Mouse (Mus musculus): ENCODE data around the gene Wwtr1. TPM values are rescaled to one million over a fixed set of nuclear protein-coding genes. Genes with fewer than 3 reads are reported as not detected.

Wwtr1 gene
- 10 to 100 TPM; 12.9 to 13.9 TPM for total RNA-seq (2021)

DNA sequence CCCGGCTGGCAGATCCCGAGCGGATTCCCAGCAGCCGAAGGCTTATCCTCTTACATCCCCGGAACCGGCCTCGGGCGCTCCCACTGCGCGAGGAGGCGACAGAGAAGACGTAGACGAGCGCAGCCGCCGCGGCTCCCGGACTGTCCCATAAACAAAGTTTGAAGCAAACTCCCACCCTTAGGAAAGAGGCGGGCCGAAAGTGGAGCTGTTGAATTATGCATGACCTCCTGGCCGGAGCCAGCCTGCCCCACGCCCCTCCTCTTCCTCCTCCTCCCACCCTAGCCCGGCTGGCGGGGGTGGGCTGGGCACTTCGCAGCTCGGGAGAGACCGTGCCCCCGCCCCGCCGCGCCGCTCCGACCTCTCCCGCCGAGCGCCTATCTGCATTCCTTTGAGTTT is at the start of gene Wwtr1:
Wwtr1 (minus strand) TSS at position 251 of the 396 bp plus-strand sequence.
- peak; percentile 45 to 61 for DNase-seq (ENCODE audit: low spot score in 2 of 2)
- intact Hi-C loops (cut with DNase I), result loop anchor here (2.0 kb wide), 1 partner anchor 103 kb away; no protein-coding TSS in a partner anchor

DNA sequence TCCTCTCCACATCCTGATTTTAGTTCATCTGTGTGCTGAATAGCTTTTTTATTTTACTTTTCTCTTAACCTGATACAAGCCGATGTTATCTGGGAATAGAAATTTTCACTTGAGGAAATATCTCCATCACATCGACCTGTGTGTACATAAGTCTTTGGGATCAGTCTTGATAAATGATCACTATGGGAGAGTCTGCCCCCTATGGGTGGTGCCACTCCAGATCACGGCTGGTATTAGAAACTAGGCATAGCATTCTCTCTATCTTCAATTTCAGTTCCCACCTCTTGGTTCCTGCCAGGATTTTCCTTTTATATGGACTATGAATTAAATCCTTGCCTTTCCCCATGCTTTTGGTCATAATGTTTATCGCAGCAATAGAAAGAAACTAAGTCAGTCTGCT is 44.0 kb upstream of the Wwtr1 start:
- intact Hi-C loops (cut with DNase I), result no loop called here
- no peak for DNase-seq (ENCODE audit: low spot score in 2 of 2)

- intact Hi-C loops (cut with DNase I), result no loop called here
Observed at GRCm38 (mm10) chr3:57615652-57616051, 39.9 kb upstream of the Wwtr1 start.

DNA sequence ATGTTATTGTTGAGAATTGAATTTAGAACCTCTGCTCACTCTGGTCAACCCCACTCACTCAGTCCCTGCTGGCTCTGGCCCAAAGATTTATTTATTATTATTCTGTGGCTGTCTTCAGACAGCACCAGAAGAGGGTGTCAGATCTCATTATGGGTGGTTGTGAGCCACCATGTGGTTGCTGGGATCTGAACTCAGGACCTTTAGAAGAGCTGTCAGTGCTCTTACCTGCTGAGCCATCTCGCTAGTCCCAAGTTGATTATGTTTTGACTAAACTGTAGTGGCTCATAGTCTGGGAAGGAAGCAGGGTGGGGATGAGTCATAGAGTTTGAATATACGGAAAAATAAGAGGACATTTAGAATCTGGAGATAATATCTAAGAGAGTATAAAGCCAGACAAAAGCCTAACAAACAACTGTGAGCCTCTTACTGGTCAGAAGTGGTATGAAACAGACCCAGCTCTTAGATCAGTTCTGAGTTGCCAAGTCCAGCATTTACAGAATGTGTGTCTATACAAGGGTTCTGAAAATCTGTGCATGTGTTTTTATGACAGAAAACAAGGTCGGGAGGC is 36.8 kb upstream of the Wwtr1 start:
- intact Hi-C loops (cut with DNase I), result no loop called here
- DNase-seq (ENCODE audit: low spot score in 2 of 2), result no peak

More at GRCm38 (mm10) chr3:57615652-57616051, 39.9 kb upstream of the Wwtr1 start:
- DNase-seq (ENCODE audit: low spot score in 2 of 2), result no peak

- intact Hi-C loops (cut with DNase I), result no loop called here
- no peak for DNase-seq (ENCODE audit: low spot score in 2 of 2)
Observed at GRCm38 (mm10) chr3:57611776-57612175, 36.1 kb upstream of the Wwtr1 start.

DNA sequence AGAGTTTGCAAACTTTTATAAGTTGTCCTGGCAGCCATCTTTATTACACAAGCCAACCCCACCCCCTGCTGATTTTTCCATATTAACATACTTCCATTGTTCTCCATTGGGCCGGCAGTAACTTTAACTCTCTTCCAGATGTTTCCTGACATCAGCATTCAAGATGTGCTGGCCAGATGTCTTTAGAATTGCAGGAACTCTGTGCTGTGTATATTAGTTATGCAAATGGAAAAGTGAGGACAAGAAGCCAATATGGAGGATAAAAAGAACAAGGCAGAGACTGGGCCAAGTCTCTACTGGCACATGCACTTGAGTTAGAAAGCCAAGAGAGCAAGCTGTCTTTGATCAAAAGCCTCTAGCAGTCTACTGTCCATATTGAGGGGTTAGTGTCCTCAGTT is 28.9 kb upstream of the Wwtr1 start:
- no peak for DNase-seq (ENCODE audit: low spot score in 2 of 2)
- intact Hi-C loops (cut with DNase I), result no loop called here

DNA sequence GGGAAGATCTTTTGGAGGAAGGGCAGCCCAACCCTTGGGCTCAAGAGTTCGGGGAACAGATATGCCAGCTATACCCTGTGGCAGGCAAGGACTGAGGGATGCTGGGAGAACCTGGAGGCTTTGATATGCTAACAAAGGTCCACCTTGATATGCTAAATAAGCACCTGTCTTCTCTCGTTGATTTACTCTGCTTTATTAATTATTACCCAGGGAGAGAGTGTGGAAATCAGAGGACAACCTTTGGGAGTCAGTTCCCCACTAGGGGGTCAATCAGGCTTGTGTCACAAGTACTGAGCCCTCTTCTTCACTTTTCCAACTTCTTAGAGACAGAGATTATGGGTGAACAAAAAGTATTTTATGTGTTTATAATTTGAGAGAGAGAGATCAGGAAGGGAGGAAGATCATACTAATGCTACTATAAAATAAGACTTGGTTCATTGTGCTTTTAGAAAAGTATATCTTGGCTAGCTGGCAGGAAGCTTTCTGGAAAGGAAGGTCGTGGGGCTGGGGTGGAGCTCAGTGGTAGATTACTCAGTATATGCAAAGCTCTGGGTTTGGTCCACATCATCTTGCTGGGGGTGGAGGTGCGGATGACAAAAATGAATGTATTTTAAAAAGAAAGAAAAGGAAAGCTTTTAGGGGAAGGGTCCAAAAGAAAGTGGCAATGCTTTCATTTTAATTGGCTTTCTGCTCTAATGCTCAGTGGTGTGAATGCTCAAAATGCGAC is 28.3 kb upstream of the Wwtr1 start:
- no peak for DNase-seq (ENCODE audit: low spot score in 2 of 2)
- intact Hi-C loops (cut with DNase I), result no loop called here

DNA sequence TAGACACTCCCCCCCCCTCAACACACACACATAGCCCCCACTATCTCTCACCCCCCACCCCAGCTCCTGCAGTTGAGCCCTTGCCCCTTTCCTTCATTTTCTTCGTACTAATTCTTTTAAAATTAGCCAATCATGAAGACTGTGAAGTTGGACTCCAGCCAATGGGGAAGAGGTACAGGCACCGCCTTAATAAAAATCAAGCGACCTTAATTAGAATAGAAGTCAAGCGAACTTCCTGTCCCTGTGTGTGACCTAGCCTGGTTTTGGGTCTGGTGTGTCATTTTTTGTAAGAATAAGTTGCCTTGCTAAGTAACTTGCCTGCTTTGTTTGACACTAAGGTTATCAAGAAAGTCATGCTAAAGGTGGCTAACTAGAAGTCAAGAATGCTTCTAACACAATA is 26.9 kb upstream of the Wwtr1 start:
- intact Hi-C loops (cut with DNase I), result no loop called here
- DNase-seq (ENCODE audit: low spot score in 2 of 2), result no peak

- no peak for DNase-seq (ENCODE audit: low spot score in 2 of 2)
- intact Hi-C loops (cut with DNase I), result no loop called here
Observed at GRCm38 (mm10) chr3:57596566-57596965, 20.9 kb upstream of the Wwtr1 start.

DNA sequence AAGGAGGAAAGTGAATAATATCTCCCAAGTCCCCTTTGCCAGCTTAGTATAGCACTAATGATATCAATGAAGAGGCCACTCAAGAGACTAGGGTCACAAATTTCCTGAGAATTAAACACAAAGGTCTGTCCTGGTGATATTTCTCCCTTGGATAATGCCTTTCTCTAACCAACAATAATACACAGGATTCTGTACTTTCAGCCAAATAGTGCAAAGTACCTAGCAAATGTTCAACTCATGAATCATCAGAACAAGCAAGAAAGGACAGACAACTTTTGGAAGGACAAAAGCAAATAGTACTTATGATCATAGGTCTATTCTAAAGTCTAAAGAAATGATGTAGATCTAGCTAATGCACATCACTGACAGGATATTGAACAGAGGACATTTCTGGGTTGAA is 19.8 kb upstream of the Wwtr1 start:
- intact Hi-C loops (cut with DNase I), result no loop called here
- DNase-seq (ENCODE audit: low spot score in 2 of 2), result no peak

DNA sequence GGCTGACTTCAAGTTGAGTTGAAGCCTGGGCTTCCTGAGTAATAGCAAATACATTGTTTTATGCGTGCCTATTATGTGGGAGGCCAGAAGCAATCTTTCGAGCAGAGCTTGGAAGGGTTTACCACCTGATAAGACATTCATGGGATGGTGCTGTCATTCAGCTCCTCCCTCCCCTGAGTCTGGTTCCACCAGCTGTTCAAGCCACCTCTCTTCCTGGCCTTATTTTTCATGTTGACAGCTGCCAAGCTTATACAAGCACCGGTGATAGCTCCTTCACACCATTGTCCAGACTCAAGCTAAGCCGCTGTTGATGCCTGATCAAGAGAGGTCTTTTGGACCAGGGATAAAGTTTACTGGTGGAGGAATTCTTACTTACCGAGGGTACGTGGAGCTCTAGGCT is 10.3 kb upstream of the Wwtr1 start:
- DNase-seq (ENCODE audit: low spot score in 2 of 2), result no peak
- intact Hi-C loops (cut with DNase I), result no loop called here

- intact Hi-C loops (cut with DNase I), result no loop called here
- no peak for DNase-seq (ENCODE audit: low spot score in 2 of 2)
Observed at GRCm38 (mm10) chr3:57583533-57583932, 7.8 kb upstream of the Wwtr1 start.

GRCm38 (mm10) chr3:57580426-57581195 is 4.9 kb upstream of the Wwtr1 start:
- intact Hi-C loops (cut with DNase I), result no loop called here
- no peak for DNase-seq (ENCODE audit: low spot score in 2 of 2)

- intact Hi-C loops (cut with DNase I), result no loop called here
- peak; percentile 19 to 30 for DNase-seq (ENCODE audit: low spot score in 2 of 2)
Observed at GRCm38 (mm10) chr3:57576056-57576824, 530 bp upstream of the Wwtr1 start.

GRCm38 (mm10) chr3:57574885-57575659 is 638 bp downstream of the Wwtr1 start:
- intact Hi-C loops (cut with DNase I), result loop anchor here (2.0 to 5.0 kb wide), 2 partner anchors 68 to 102 kb away; no protein-coding TSS in a partner anchor

DNA sequence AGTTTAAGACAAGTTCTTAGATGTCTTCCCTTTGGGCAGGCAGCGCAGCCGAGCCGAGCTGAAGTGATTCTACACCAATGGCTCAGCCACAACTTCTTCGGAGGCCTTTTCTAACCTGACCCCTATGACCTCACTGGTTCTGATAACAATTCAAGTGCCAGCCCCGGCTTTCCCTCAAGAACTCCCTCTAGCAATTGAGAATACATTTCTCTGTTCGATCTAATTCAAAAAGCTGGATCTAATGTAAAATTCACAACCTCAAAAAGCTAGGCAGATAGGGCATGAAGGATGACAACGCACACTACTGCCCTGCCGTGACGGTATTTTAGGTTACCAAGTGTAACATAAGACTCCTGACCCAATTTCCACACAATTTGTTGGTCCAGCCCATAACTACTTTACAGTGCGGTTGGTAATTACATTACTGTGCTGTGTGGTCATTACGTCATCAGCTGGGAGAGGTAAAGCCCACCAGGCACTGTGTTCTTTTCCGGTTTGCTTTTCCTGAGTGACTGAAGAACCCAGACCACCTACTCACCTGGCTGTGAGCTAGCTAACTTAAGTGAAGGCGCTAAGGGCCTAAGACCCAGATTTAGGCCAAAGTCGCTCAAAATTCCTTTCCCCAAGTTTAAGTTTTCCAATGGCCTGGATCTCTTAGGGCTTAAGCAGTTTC is 1.7 kb downstream of the Wwtr1 start:
- no peak for DNase-seq (ENCODE audit: low spot score in 2 of 2)
- intact Hi-C loops (cut with DNase I), result loop anchor here (2.0 to 5.0 kb wide), 2 partner anchors 67 to 101 kb away; no protein-coding TSS in a partner anchor

More at GRCm38 (mm10) chr3:57574885-57575659, 638 bp downstream of the Wwtr1 start:
- DNase-seq (ENCODE audit: low spot score in 2 of 2), result peak; percentile 23 to 41

GRCm38 (mm10) chr3:57572331-57572975 is 3.3 kb downstream of the Wwtr1 start:
- intact Hi-C loops (cut with DNase I), result loop anchor here (5.0 kb wide), 1 partner anchor 65 kb away; no protein-coding TSS in a partner anchor
- DNase-seq (ENCODE audit: low spot score in 2 of 2), result no peak

- intact Hi-C loops (cut with DNase I), result no loop called here
- no peak for DNase-seq (ENCODE audit: low spot score in 2 of 2)
Observed at GRCm38 (mm10) chr3:57566655-57567054, 9.1 kb downstream of the Wwtr1 start.

All from left cerebral cortex, postnatal 36 days (tissue).